Mouse (Mus musculus): ENCODE results near the gene Smtnl2.

- TF ChIP-seq CTCF (IDR thresholded peaks at IDR 0.05; ENCODE audit: low read depth, low read length) (no peak), POLR2AphosphoS5 (IDR thresholded peaks at IDR 0.05; ENCODE audit: insufficient replicate concordance, low read depth, low read length) (no peak)
Observed at GRCm38 (mm10) chr11:72369904-72370672, 41.4 kb downstream of the Smtnl2 start.

Measured in G1E (cell line).